Mouse (Mus musculus): ENCODE results near the gene Senp7.
"Not testable (repeated sequence)": the region's sequence is repeated elsewhere in the genome, so short reads cannot be mapped to it uniquely, and the experiment has no call there.

Gene Senp7

GRCm38 (mm10) chr16:56048038-56048437, at the start of gene Senp7:
Senp7 (plus strand) TSS chr16:56048338.
- not testable (repeated sequence) for DNase-seq (ENCODE audit: low spot score)

GRCm38 (mm10) chr16:56006798-56007197, 41.3 kb upstream of the Senp7 start:
- DNase-seq (ENCODE audit: low spot score): no peak

- DNase-seq (ENCODE audit: low spot score): no peak
Observed at GRCm38 (mm10) chr16:56008862-56009261, 39.3 kb upstream of the Senp7 start.

GRCm38 (mm10) chr16:56012789-56013743, 35.1 kb upstream of the Senp7 start:
- no peak for DNase-seq (ENCODE audit: low spot score)

- no peak for DNase-seq (ENCODE audit: low spot score)
Observed at GRCm38 (mm10) chr16:56014076-56014475, 34.1 kb upstream of the Senp7 start.

- no peak for DNase-seq (ENCODE audit: low spot score)
Observed at GRCm38 (mm10) chr16:56019660-56020059, 28.5 kb upstream of the Senp7 start.

GRCm38 (mm10) chr16:56027854-56028629, 20.1 kb upstream of the Senp7 start:
- no peak for DNase-seq (ENCODE audit: low spot score)

GRCm38 (mm10) chr16:56028722-56029551, 19.2 kb upstream of the Senp7 start:
- peak; percentile 68 for DNase-seq (ENCODE audit: low spot score)

GRCm38 (mm10) chr16:56029661-56030082, 18.5 kb upstream of the Senp7 start, which contains the start of gene Pcnp:
Pcnp (minus strand) TSS chr16:56029739.
- DNase-seq (ENCODE audit: low spot score): peak; percentile 99

GRCm38 (mm10) chr16:56034566-56034965, 13.6 kb upstream of the Senp7 start:
- no peak for DNase-seq (ENCODE audit: low spot score)

GRCm38 (mm10) chr16:56036501-56036900, 11.6 kb upstream of the Senp7 start:
- peak; percentile 26 for DNase-seq (ENCODE audit: low spot score)

- DNase-seq (ENCODE audit: low spot score): peak; percentile 91
Observed at GRCm38 (mm10) chr16:56037138-56038010, 10.8 kb upstream of the Senp7 start, which contains the start of gene Trmt10c. Trmt10c (minus strand) TSS chr16:56037819.

- DNase-seq (ENCODE audit: low spot score): no peak
Observed at GRCm38 (mm10) chr16:56038090-56038489, 10.0 kb upstream of the Senp7 start.

GRCm38 (mm10) chr16:56055911-56056310, 7.8 kb downstream of the Senp7 start:
- DNase-seq (ENCODE audit: low spot score): no peak

- DNase-seq (ENCODE audit: low spot score): no peak
Observed at GRCm38 (mm10) chr16:56056944-56057590, 8.9 kb downstream of the Senp7 start.

- no peak for DNase-seq (ENCODE audit: low spot score)
Observed at GRCm38 (mm10) chr16:56058151-56058550, 10.0 kb downstream of the Senp7 start.

- no peak for DNase-seq (ENCODE audit: low spot score)
Observed at GRCm38 (mm10) chr16:56061995-56062594, 14.0 kb downstream of the Senp7 start.

GRCm38 (mm10) chr16:56062981-56063380, 14.8 kb downstream of the Senp7 start:
- no peak for DNase-seq (ENCODE audit: low spot score)

GRCm38 (mm10) chr16:56064334-56064990, 16.3 kb downstream of the Senp7 start:
- peak; percentile 73 for DNase-seq (ENCODE audit: low spot score)

Measured in adipocyte (in vitro differentiated cells).